Mouse (Mus musculus) small intestine, adult 2 months (tissue): ENCODE results near the gene Prkar2b.

Experiments used
- CTCF ChIP-seq: fragments of 200-500 bp; IDR thresholded peaks from 2 replicates; pipeline ENCODE4 v1.5.1; 2012; ENCODE audit warnings: low read depth, mild to moderate bottlenecking, control low read depth, inconsistent platforms, low read length, moderate library complexity, mixed read lengths; ENCODE audit not compliant: insufficient replicate concordance, insufficient read length; ENCODE audit errors: extremely low read depth
- POLR2A ChIP-seq: fragments of 200-500 bp; IDR thresholded peaks from 2 replicates; pipeline ENCODE4 v1.6.1; 2012; ENCODE audit warnings: low read depth, mild to moderate bottlenecking, control low read depth, inconsistent platforms, low read length, moderate library complexity

- TF ChIP-seq POLR2A (no peak), CTCF (no peak)
Observed at GRCm38 (mm10) chr12:31984664-31985063, 76.4 kb downstream of the Prkar2b start.
